Mouse (Mus musculus) liver, adult 2 months (tissue): Measurements from ENCODE around the gene Pla2g16. TPM values are rescaled to one million over a fixed set of nuclear protein-coding genes. Genes with fewer than 3 reads are reported as not detected.

ENCODE experiments used
- DNase-seq: peaks from one replicate; pipeline ENCODE4 v3.0.0-alpha.2; 2011; ENCODE audit warnings: low read depth, low spot score; ENCODE audit errors: extremely low read depth
- H3K27ac ChIP-seq: fragments of 200-500 bp; replicated peaks from 2 replicates; pipeline ENCODE4 v1.5.1; 2012; ENCODE audit warnings: low read depth, mild to moderate bottlenecking, control low read depth, inconsistent platforms, low read length; ENCODE audit not compliant: insufficient read depth
- H3K27me3 ChIP-seq: fragments of 200-500 bp; 2 replicates; pipeline ENCODE4 v1.6.1; 2012; ENCODE audit warnings: mild to moderate bottlenecking, moderate library complexity, low read length, inconsistent platforms; ENCODE audit not compliant: control insufficient read depth, insufficient read depth
- H3K36me3 ChIP-seq: fragments of 200-500 bp; 2 replicates; pipeline ENCODE4 v1.6.1; 2012; ENCODE audit warnings: low read length, inconsistent platforms; ENCODE audit not compliant: control insufficient read depth, insufficient read depth
- H3K4me1 ChIP-seq: fragments of 200-500 bp; 2 replicates; pipeline ENCODE4 v1.6.1; 2011; ENCODE audit warnings: low read length; ENCODE audit not compliant: control insufficient read depth, insufficient read depth
- H3K4me3 ChIP-seq: fragments of 200-500 bp; 2 replicates; pipeline ENCODE4 v1.5.1; 2011; ENCODE audit warnings: low read depth, mild to moderate bottlenecking, control low read depth, low read length, moderate library complexity; ENCODE audit not compliant: insufficient read depth
- H3K79me2 ChIP-seq: fragments of 200-500 bp; 2 replicates; pipeline ENCODE4 v1.6.1; 2012; ENCODE audit warnings: inconsistent platforms, mild to moderate bottlenecking, low read length, moderate library complexity; ENCODE audit not compliant: control insufficient read depth, insufficient read depth
- H3K9ac ChIP-seq: fragments of 200-500 bp; 2 replicates; pipeline ENCODE4 v1.6.1; 2012; ENCODE audit warnings: low read depth, mild to moderate bottlenecking, control low read depth, inconsistent platforms, low read length
- CTCF ChIP-seq: fragments of 200-500 bp; IDR thresholded peaks from 2 replicates; pipeline ENCODE4 v1.5.1; 2011; ENCODE audit warnings: low read depth, low read length, control low read depth
- POLR2A ChIP-seq: fragments of 200-500 bp; IDR thresholded peaks from 2 replicates; pipeline ENCODE4 v1.6.1; 2011; ENCODE audit warnings: low read length, control low read depth; ENCODE audit not compliant: insufficient read depth; ENCODE audit errors: extremely low read depth
- WGBS: fragments of 180-500 bp; shearing (Covaris S2); methylation state at CpG from one replicate; pipeline ENCODE4 v1.1.7; 2018; 5-methylcytosine and 5-hydroxymethylcytosine counted together
- polyA plus RNA-seq: library from polyadenylated mRNA; depleted of rRNA; stranded (reverse); fragments of >200 nt; gene quantifications from 2 replicates; pipeline ENCODE4 v1.2.3, GENCODE M21; 2012; rRNA removed
- total RNA-seq: library from RNA; depleted of rRNA; stranded (reverse); fragments of >200 nt; gene quantifications from 2 replicates; pipeline ENCODE4 v1.2.3, GENCODE M21; 2014; rRNA removed

Pla2g16 gene
- total RNA-seq, result 6.3 and 9.7 TPM in 2 replicates
- polyA plus RNA-seq, result 4.3 and 6.5 TPM in 2 replicates

GRCm38 (mm10) chr19:7557328-7557822 is at the start of gene Pla2g16:
Gene Pla2g16, plus strand, starts transcription at chr19:7557459.
- Histone ChIP-seq H3K36me3 (no peaks in the 10 kb centered on the region), H3K9ac (peak within 1 kb of the TSS; percentile 53), H3K4me3 (peak within 1 kb of the TSS; percentile 67), H3K79me2 (no peaks in the 10 kb centered on the region), H3K4me1 (peaks cover 1% of the 10 kb centered on the region; the same call in 1 of the 2 replicates), H3K27ac (peak within 1 kb of the TSS; percentile 11), H3K27me3 (no peaks in the 10 kb centered on the region)
- TF ChIP-seq POLR2A (peak; percentile 54; the same call in 1 of the 2 replicates), CTCF (peak; percentile 36; the same call in 1 of the 2 replicates)
- WGBS, result under 1% methylated on average over 27 of the region's 27 CpGs
- DNase-seq, result peak; percentile 73

DNA sequence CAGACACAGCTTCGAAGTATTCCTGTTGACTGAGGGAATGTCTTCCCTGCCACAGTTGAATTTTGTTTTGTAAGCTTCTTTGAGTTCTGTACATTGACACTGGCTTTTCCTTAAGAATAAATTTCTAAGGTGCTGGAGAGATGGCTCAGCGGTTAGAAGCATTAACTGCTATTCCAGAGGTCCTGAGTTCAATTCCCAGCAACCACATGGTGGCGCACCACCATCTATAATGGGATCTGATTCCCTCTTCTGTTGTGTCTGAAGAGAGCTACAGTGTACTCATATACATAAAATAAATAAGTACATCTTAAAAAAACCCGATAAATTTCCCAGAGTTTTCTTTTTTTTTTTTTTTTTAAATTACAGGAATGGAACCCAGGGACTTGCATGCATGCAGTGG is 49.2 kb upstream of the Pla2g16 start:
- DNase-seq, result no peak
- WGBS, result 74% methylated on average over 4 of the region's 4 CpGs
- H3K27ac ChIP-seq, result no peak overlapping the region
- no peaks in the 10 kb centered on the region for H3K27me3 ChIP-seq
- no peak overlapping the region for H3K4me3 ChIP-seq
- H3K79me2 ChIP-seq, result peaks cover 16% of the 10 kb centered on the region; the same call in 1 of the 2 replicates
- H3K9ac ChIP-seq, result no peak overlapping the region
- peaks cover 6% of the 10 kb centered on the region for H3K4me1 ChIP-seq
- TF ChIP-seq CTCF, result no peak
- TF ChIP-seq POLR2A, result no peak
- peaks cover 26% of the 10 kb centered on the region for H3K36me3 ChIP-seq

- TF ChIP-seq POLR2A (no peak), CTCF (no peak)
- 98% methylated on average over 1 of the region's 1 CpGs for WGBS
- peaks cover 51% of the 10 kb centered on the region for H3K36me3 ChIP-seq
- H3K9ac ChIP-seq, result no peak overlapping the region
- H3K27ac ChIP-seq, result no peak overlapping the region
- DNase-seq, result no peak
- H3K27me3 ChIP-seq, result no peaks in the 10 kb centered on the region
- H3K79me2 ChIP-seq, result 0 out of 2 replicates have a peak, but pooled peaks cover 2% of the 10 kb centered on the region
- H3K4me1 ChIP-seq, result no peaks in the 10 kb centered on the region; the same call in 1 of the 2 replicates
- no peak overlapping the region for H3K4me3 ChIP-seq
These were observed 40.8 kb upstream of the Pla2g16 start for GRCm38 (mm10) chr19:7516437-7516836.

GRCm38 (mm10) chr19:7521619-7522018 is 35.6 kb upstream of the Pla2g16 start:
- H3K36me3 ChIP-seq, result peaks cover 72% of the 10 kb centered on the region
- peak; percentile 79 for DNase-seq
- H3K4me3 ChIP-seq, result no peak overlapping the region
- no peak for TF ChIP-seq POLR2A
- H3K9ac ChIP-seq, result no peak overlapping the region
- no peaks in the 10 kb centered on the region; the same call in 1 of the 2 replicates for H3K4me1 ChIP-seq
- H3K27ac ChIP-seq, result no peak overlapping the region
- no peaks in the 10 kb centered on the region for H3K27me3 ChIP-seq
- WGBS, result 53% methylated on average over 3 of the region's 3 CpGs
- H3K79me2 ChIP-seq, result no peaks in the 10 kb centered on the region

GRCm38 (mm10) chr19:7522856-7523255 is 34.4 kb upstream of the Pla2g16 start:
- no peaks in the 10 kb centered on the region for H3K79me2 ChIP-seq
- H3K27me3 ChIP-seq, result no peaks in the 10 kb centered on the region
- H3K9ac ChIP-seq, result no peak overlapping the region
- TF ChIP-seq CTCF, result no peak
- TF ChIP-seq POLR2A, result no peak
- DNase-seq, result peak; percentile 50
- no peak overlapping the region for H3K27ac ChIP-seq
- no peaks in the 10 kb centered on the region; the same call in 1 of the 2 replicates for H3K4me1 ChIP-seq
- H3K36me3 ChIP-seq, result peaks cover 74% of the 10 kb centered on the region
- 45% methylated on average over 2 of the region's 2 CpGs for WGBS
- no peak overlapping the region for H3K4me3 ChIP-seq

DNA sequence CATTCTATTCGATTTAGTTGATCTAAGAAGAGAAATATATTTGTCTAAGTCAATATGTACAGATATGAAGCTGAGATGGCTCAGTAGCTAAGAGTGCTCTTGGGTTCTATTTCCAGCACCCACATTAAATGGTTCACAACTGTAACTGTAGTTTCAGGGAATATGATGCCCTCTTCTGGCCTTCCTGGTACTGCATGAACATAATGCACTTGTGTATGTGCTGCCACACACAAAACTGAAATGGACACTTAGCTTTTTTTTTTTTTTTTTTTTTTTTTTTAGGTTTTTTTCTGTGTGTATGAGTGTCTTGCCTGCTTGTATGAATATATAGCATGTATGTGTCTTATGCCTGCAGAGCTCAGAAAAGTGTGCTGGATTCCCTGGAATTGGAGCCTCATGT is 34.0 kb upstream of the Pla2g16 start:
- Histone ChIP-seq H3K9ac (no peak overlapping the region), H3K79me2 (no peaks in the 10 kb centered on the region), H3K4me1 (no peaks in the 10 kb centered on the region; the same call in 1 of the 2 replicates), H3K27me3 (no peaks in the 10 kb centered on the region), H3K4me3 (no peak overlapping the region), H3K36me3 (peaks cover 76% of the 10 kb centered on the region), H3K27ac (no peak overlapping the region)
- peak; percentile 20 for DNase-seq
- TF ChIP-seq POLR2A, result no peak
- no peak for TF ChIP-seq CTCF
- 97% methylated on average over 1 of the region's 1 CpGs for WGBS
